Mouse (Mus musculus): ENCODE measurements around the gene Gm20715.
A peak's percentile ranks its signal among the peaks of the same experiment; 100 is the strongest.
"Not testable (repeated sequence)": the region's sequence is repeated elsewhere in the genome, so short reads cannot be mapped to it uniquely, and the experiment has no call there.

The Gm20715 gene

GRCm38 (mm10) chr7:6430342-6430741 is 20.3 kb downstream of the Gm20715 start:
- DNase-seq (ENCODE audit: low read depth), result peak; percentile 59

GRCm38 (mm10) chr7:6438388-6438787 is 28.3 kb downstream of the Gm20715 start, which contains the start of gene Olfr1344:
Gene Olfr1344 (plus strand): TSS chr7:6438688.
- DNase-seq (ENCODE audit: low read depth), result no peak

- no peak for DNase-seq (ENCODE audit: low read depth)
Measured at GRCm38 (mm10) chr7:6441173-6441572, 31.1 kb downstream of the Gm20715 start.

GRCm38 (mm10) chr7:6447771-6448170 is 37.7 kb downstream of the Gm20715 start:
- no peak for DNase-seq (ENCODE audit: low read depth)

- no peak for DNase-seq (ENCODE audit: low read depth)
Measured at GRCm38 (mm10) chr7:6455868-6456267, 45.8 kb downstream of the Gm20715 start, which contains the start of gene Olfr1336. Gene Olfr1336 (plus strand): TSS chr7:6456168.

GRCm38 (mm10) chr7:6456399-6456798 is 46.3 kb downstream of the Gm20715 start:
- no peak for DNase-seq (ENCODE audit: low read depth)

- DNase-seq (ENCODE audit: low read depth), result no peak
Measured at GRCm38 (mm10) chr7:6466951-6467350, 56.9 kb downstream of the Gm20715 start, which contains the start of gene Olfr1346. Gene Olfr1346 (plus strand): TSS chr7:6467101.

GRCm38 (mm10) chr7:6477633-6478032 is 67.6 kb downstream of the Gm20715 start:
- not testable (repeated sequence) for DNase-seq (ENCODE audit: low read depth)

- DNase-seq (ENCODE audit: low read depth), result no peak
Measured at GRCm38 (mm10) chr7:6486841-6487240, 76.8 kb downstream of the Gm20715 start, which contains the start of gene Olfr5. Gene Olfr5 (minus strand): TSS chr7:6486941.
